8 mouse cellular contexts compared by ENCODE assay signal in the genomic region with DNA sequence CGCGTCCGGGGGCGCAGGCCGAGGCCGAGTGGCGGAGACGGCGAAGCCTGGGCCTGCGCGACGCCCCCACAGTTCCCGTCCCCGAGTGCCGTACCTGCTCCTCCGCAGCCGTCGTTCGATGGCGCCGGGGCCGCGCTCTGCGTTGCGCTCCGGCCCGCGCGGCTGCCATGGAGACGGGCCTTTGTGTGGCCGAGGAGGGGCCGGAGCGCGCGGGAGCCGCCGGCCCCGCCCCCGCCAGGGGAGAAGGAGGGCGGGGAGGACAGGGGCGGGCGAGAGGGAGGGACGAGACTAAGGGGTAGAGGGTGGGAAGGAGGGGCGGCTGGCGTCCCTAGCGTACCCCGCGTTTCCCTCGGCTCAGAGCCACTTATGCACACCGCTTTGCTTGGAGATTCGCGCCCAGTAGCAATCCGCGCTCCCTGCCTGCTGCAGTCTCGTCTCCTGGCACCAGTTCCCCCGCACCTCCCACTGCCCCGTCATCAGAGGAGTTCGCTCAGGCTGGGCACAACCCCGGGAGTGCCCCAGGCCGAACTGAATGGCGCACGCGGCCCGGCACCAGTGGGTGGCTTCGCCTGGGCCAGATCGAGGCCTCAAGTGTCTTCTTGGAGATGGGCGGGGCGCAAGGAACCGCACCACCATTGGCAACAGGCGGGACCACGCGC. TPM values are rescaled to one million over a fixed set of nuclear protein-coding genes. Genes with fewer than 3 reads are reported as not detected.
A peak's percentile ranks its signal among the peaks of the same experiment; 100 is the strongest.
DNase-seq lines count a peak whose midpoint lies in the region; ATAC-seq lines count a peak whose summit lies in the region.

A gene (minus strand): TSS at position 218 of the 659 bp plus-strand sequence.

- H3K4me1 ChIP-seq in erythroblast, embryonic 14.5 days (ENCODE audit: control insufficient read depth), result peaks cover 34% of the 10 kb centered on the region
- peaks cover 43% of the 10 kb centered on the region for H3K4me1 ChIP-seq in intestine, embryonic 14.5 days (replicated peaks; ENCODE audit: control insufficient read depth, insufficient read depth, low read length)

- peak; percentile 94 for DNase-seq in embryo, embryonic 10.5 days (ENCODE audit: low spot score)
- DNase-seq in gastrocnemius, postnatal 36 days, result peak; percentile 67 to 76
- peak; percentile 92 for DNase-seq in intestine, embryonic 14.5 days (ENCODE audit: low spot score)
- DNase-seq in left cerebral cortex, postnatal 25 days (ENCODE audit: low spot score in 2 of 2), result peak; percentile 78 to 82
- DNase-seq in skeletal muscle tissue, adult 2 months (ENCODE audit: low read depth, low spot score), result peak; percentile 58

- under 1% methylated on average over 46 of the region's 72 CpGs for WGBS in intestine, embryonic 14.5 days

- peak within 1 kb of the TSS; percentile 63 for H3K4me2 ChIP-seq in intestine, embryonic 14.5 days (ENCODE audit: low read length)

- peaks cover 8% of the 10 kb centered on the region for H3K9me3 ChIP-seq in erythroblast, embryonic 14.5 days (ENCODE audit: control insufficient read depth, low read length)
- H3K9me3 ChIP-seq in intestine, embryonic 14.5 days (ENCODE audit: control insufficient read depth, low read length), result no peaks in the 10 kb centered on the region

- no peak for ATAC-seq in erythroblast, adult 5-6 weeks (replicated peaks; ENCODE audit: low FRiP score, poor library complexity, severe bottlenecking)
- peak; percentile 85 for ATAC-seq in intestine, embryonic 14.5 days (replicated peaks; ENCODE audit: low FRiP score, low TSS enrichment, low read depth)
- ATAC-seq in megakaryocyte-erythroid progenitor cell, adult 5-6 weeks (replicated peaks; ENCODE audit: low FRiP score, low TSS enrichment, poor library complexity, severe bottlenecking), result 0 out of 2 replicates have a peak, but pooled peaks have one; percentile 12

- H3K9ac ChIP-seq in intestine, embryonic 14.5 days (ENCODE audit: low read length), result peak within 1 kb of the TSS; percentile 76

- H3K27me3 ChIP-seq in erythroblast, embryonic 14.5 days (ENCODE audit: control insufficient read depth), result peaks cover 61% of the 10 kb centered on the region
- H3K27me3 ChIP-seq in intestine, embryonic 14.5 days (replicated peaks; ENCODE audit: control insufficient read depth, insufficient read depth, low read length), result no peaks in the 10 kb centered on the region

- H3K27ac ChIP-seq in intestine, embryonic 14.5 days (ENCODE audit: low read depth), result peak within 1 kb of the TSS; percentile 88

- H3K4me3 ChIP-seq in erythroblast, embryonic 14.5 days (replicated peaks), result peak within 1 kb of the TSS; percentile 60
- H3K4me3 ChIP-seq in intestine, embryonic 14.5 days (ENCODE audit: low read depth, low read length), result peak within 1 kb of the TSS; percentile 72

- no peaks in the 10 kb centered on the region; the same call in 1 of the 2 replicates for H3K36me3 ChIP-seq in erythroblast, embryonic 14.5 days (ENCODE audit: control insufficient read depth)
- no peaks in the 10 kb centered on the region for H3K36me3 ChIP-seq in intestine, embryonic 14.5 days (ENCODE audit: control insufficient read depth, insufficient read depth, low read length)

- intact Hi-C loops in gastrocnemius, postnatal 36 days (cut with DNase I), result no loop called here
- intact Hi-C loops in left cerebral cortex, postnatal 25 days (cut with DNase I), result no loop called here

RNA-seq across cellular contexts. Expression of the gene that starts here (rescaled TPM):
- 0.86 and 1.1 TPM in 2 replicates for polyA plus RNA-seq in erythroblast, embryonic 14.5 days (2012)
- 9.6 and 14.2 TPM in 2 replicates for total RNA-seq in erythroblast, adult 5-6 weeks (2015; ENCODE audit: low replicate concordance)
- total RNA-seq in erythroblast, adult 5-6 weeks (2017; ENCODE audit: low replicate concordance), result 4.9 and 6.9 TPM in 2 replicates
- 1 to 10 TPM; 8.9 to 9.6 TPM for total RNA-seq in gastrocnemius, postnatal 36 days (2021)
- polyA plus RNA-seq in intestine, embryonic 14.5 days (2014; fragmentation: Nextera tagmentation; extraction: Ambion mirVana), result 149 and 150 TPM in 2 replicates
- total RNA-seq in left cerebral cortex, postnatal 25 days (2021), result 10 to 100 TPM; 43.4 to 44.9 TPM
- 2.3 and 3.6 TPM in 2 replicates for total RNA-seq in megakaryocyte-erythroid progenitor cell, adult 5-6 weeks (2014; fragmentation: Nextera tagmentation)
- total RNA-seq in megakaryocyte-erythroid progenitor cell, adult 5-6 weeks (2017), result 0.34 and 1.7 TPM in 2 replicates

Comparison
In these comparisons a context has a peak if more than half of its experiments do, and no peak if none do; other contexts are left out.
1. RNA of the gene that starts here (polyA plus RNA-seq): 149 to 150 TPM in intestine, embryonic 14.5 days; 0.86 to 1.1 TPM in erythroblast, embryonic 14.5 days; every median in the first group is over 10 times any median in the second.
2. Peak in every context shown above with its lines, with median percentiles within 50 percentile points of each other: DNase-seq.